Mouse (Mus musculus) cerebellum, adult 18-20 months (tissue): ENCODE data around the gene Plekhb1.
A peak's percentile ranks its signal among the peaks of the same experiment; 100 is the strongest.

ENCODE experiments used
- DNase-seq, 2 experiments: peaks; one replicate each; pipeline ENCODE4 v3.0.0; 2021

The Plekhb1 gene

DNA sequence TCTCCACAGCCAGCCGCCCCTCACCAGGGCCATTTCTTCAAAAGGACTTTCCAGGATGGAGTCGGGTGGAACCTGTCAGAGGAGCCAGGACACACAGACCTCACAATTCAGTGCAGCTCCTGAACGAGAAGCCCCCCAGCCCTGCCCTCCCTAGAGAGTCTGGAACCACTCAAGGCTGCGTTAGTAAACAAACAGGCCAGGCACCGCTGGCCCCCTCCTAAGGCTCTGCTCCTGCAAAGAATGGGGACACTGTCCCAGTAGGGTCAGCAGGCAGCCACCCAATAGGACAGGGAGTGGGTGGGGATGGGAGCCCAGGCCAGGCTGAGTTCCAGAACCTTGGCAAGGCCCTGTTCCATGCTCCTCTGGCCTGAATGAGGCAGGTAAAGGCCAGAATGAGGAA is 5.5 kb downstream of the Plekhb1 start:
- peak; percentile 18 to 48 for DNase-seq

DNA sequence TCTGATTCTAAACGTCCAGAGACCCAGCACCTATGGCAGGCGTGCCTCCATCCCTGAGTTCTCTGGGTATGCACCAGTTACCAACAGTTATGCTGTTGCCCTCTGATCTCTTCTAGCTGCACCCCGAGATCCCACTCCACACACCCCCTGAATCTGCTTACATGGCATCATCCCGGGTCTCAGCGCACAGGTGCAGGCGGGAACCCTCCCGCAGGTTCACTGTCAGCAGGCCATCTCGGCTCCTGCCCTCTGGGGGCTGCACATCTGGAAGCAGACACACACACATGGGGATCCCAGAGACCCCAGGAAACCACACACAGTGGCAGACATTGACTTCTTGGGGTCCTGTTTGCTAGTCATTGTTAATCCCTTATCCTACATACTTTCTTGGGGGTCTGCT is 7.8 kb downstream of the Plekhb1 start:
- no peak for DNase-seq

DNA sequence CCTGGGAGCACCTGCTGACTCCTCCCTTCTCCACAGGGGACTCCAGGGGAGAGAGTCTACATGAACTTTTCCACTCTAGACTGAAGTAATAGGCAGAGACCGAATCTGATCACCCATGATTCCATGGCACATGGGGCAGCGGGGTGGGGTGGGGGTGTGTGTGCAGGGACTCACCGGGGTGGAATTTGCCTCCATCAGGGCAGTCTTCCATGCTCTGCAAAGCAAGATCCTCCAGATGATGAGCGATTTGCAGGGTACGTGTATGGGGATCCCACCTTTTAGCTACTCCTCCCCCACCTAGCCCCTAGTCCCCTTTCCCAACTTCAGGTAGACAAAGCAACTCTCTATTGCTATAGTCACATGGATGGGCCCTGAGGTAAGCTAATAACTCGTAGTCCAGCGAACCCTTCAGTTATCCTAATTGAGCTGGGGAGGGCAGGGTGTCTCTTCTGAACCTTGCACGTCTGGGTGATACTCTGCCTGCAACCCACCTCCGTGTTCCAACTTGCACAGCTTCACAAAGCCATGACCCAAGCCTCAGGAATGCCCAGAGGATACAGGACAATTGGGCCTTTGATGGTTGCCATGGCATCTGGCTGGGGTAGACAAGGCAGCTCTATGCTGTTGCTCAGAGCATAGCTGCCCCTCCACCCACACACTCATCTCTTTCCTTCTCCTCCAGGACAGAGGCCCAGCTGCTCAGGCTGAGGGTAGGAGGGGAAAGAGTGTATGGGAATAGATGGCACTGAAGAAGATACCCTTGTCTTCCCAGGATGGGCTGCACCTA is 8.5 kb downstream of the Plekhb1 start:
- DNase-seq = peak in 1 of 2 experiments; percentile 33

DNA sequence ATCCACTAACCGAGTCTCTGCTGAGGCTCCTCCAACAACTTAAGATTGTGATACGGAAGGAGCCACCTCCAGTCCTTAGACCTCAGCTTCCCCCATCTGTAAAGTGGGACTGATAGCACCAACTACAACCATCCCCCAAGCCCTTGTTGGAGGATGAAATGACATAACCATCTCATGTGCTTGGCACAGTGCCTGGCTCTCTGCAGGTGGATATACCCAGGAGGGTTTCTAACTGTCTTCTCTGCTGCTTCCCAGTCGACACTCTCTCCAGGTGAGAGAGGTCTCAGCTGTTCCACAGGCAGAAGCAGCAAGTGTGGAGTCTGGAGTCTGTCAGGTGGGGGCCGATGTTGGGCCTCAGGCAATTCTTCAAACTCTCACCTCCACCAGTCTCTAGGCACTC is 11.2 kb downstream of the Plekhb1 start:
- DNase-seq = no peak

DNA sequence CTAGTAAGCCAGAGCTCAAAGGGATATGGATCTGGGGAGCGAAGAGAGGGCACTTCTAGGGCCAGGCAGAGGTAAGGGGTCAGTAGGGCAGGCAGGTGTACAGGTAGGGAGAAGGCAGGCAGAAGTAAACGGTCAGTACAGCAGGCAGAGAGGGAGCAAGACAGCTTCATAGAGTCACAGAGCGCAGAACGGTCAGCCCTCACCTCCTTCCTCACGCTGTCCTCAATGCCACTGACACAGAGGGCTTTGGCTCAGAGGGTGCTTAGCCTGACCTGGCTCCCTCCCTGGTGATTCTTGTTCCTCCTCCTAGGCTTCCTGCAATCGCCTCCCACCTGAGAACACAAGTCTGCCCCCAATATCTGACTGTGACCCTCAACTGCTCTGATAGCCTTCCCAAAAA is 11.8 kb downstream of the Plekhb1 start:
- DNase-seq = no peak

DNA sequence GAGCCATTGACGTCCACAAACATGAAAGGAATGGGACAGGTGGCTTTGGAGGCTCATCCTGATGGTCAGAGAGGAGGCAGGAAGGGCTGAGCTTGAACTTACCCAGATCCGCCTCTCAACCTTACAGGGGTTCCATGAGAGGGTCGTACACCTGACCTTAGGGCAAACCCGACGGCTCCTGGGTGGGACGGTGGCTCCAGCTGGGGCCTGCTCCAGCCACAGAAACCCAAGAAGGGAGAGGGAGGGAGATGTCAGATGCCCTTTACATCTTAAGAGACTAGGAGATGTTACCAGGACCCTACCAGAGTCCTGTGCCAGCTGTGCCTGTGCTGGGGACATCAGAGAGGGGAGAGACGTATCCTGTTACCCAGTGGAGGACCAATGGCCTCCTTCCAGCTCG is 12.4 kb downstream of the Plekhb1 start:
- no peak for DNase-seq

DNA sequence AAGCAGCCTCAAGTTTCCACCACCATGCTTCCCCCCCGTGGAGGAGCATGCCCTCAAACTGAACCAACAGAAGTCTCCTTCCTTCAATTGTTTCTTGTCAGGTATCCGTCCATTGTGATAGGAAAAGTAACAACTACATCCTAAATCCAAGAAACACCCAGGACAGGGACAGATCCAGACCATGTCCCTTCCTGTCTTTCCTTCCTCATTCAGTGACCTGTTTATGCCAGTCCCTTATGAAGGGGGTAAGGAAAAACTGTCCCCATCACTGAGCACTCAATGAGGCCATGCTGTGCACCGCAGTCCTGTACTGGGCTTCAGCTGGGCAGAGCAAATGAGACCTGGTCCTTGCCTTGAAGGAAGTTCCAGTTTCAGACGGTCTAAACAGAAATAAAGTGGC is 13.1 kb downstream of the Plekhb1 start:
- DNase-seq = no peak

DNA sequence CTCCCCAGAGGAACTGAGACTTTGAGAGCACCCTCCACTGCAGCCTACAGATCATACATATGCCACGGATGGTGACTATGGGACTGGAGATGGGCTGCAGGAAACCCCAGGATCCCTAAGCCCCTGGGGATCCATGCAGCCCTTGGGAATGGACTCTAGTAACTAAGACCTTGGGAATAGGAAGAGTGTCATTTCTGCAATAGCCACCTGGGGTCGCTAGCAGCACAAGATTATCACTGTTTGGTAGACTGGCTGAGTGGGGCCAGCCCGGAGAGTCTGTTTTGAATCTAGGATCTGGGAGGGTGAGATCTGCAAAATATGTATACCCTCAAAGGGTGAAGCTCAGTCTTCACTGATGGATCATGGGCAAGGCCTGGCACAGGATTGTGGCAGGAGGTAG is 17.1 kb downstream of the Plekhb1 start:
- peak; percentile 63 to 64 for DNase-seq

DNA sequence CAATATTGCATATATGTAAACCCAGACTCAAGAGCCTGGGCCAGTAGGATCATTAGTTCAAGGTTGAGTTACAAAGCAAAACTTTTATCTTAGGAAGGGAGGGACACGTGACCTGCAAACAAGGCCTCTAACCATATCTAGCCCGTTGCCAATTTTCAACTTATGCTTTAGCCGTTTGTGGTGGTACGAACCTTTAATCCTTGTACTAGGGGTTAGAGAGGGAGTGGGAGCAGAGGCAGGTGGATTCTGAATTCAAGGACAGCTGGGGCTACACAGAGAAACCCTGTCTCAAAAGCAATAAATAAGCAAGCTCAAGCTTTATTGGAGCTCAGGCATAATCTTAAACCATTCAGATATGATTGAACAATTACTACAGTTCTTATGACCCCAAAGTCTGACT is 19.8 kb downstream of the Plekhb1 start:
- no peak for DNase-seq

DNA sequence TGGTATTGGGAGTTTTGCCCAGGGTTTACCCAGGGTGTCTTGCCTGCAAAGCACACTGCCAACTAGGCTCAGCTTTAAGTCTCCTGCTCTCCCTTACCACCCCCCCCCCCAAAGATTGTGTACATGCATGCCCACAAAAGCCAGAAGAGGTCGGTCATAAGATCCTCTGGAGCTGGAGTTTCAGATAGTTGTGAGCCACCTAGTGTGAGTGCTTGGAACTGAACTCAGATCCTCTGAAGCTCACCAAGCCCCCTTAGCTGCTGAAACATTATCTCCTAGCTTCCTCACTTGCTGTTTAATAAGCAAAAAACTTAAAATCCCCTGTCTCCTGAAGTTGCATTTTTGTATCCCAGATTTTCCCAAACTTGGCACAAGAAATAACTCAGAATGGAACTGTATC is 24.6 kb downstream of the Plekhb1 start:
- peak; percentile 28 to 30 for DNase-seq

DNA sequence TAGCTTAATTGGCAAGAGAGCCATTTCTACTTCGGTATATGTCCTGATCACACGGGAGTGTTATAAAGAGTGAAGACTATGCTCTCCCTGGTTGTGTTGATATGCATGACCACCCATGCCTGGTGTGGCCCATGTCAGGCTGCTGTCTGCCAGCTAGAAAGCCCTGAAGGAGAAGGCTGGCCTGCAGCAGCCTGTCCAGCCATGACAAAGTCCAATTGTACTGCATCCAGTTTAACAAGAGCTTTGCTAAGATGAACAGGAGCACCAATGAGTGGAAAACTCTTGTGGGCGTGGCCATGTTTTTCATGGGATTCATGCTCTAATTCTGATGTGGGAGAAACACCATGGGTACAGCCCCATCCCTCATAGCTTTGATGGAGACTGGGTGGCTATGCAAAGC is 37.7 kb downstream of the Plekhb1 start:
- DNase-seq = no peak

DNA sequence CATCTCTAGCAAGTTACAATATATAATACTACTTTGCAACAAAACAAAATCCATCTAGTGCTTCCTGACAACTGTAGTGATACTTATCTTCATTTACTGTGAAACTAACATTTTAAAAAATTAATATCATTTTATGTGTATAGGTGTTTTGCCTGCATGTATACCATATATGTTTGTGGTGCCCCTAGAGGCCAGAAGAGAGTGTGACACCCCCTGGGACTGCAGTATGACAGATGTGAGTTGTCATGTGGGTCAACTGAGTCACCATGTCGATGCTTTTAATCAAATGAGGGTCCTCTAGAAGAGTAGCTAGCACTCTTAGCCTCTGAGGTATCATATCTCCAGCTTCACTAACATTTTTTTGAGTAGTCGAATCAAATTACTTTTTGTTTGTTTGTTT is 39.9 kb downstream of the Plekhb1 start:
- DNase-seq = no peak

DNA sequence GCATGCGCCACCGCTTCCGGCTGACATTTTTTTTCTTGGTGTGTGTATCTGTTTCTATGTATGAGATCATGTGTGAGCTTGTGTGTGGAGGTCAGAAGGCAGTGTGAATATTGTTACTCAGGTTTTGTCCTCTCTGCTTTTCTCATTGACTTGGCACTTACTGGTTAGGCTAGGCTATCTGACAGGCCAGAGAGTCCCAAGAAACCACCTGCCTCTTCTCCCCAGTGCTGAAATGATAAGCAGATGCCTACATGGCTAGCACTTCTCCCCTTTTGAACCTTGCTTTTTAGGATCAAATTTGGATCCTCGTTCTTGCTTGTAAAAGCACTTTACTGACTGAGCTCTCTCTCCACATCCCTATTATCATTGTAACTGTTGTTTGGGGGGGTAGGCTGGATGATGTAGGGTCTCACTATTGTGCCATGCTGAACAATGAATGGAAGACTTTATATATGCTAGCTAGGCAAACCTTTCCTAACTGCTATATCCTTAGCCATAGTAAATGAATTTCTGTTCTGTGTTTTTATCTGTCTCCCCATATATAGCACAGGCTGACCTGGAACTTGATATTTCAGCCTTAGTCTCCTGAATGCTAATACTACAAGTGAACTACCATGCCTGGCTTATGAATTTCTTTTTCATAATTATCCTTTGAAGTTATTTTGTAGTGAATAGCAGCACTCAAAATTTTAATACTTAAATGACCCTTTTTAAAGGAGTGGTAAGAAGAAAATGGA is 45.9 kb downstream of the Plekhb1 start:
- DNase-seq = no peak

DNA sequence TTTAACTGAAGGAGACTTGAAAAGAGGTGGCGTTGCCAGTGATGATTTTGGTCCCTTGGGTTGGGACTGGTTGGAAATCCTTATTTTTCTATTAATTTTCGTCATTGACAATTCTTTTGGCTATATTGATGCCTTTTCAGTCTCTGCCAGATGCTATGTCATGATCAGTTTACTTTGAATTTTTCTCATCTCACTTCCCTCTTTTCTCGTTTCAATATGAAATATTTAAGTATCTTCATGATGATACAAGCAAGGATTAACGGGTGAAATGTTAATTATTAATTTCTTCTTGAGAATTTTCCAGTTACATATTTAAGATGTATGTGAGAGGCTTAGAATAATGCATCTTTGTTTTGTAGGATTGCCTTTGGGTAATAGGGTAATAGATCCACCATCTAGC is 53.3 kb downstream of the Plekhb1 start:
- DNase-seq = no peak

DNA sequence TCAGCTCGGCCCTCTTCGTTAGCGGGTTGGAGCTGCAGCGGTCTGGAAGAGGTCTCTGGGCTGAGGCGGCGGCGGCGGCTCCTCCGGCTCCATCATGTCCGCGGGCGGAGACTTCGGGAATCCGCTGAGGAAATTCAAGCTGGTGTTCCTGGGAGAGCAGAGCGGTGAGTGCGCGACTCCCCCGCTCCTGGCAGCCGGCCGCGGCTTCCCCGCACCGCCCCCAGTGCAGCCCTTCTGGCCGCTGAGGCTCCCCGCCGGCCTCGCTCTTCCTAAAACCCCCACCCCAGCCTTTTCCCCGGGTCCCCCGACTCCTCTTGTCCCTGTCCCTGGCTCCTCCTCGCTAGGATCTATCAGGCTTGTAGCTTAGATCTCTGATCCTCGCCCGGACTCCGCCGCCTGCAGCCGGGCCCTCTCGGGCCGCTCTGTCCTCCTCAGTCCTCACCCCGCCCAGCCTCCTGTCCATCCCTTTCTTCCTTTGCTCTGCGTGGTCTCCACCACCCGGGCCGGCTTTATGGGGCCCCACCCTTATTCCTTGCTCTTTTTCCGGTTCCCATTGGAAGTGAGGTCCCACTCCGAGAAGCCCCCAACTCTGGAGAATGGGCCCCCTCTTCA is 54.0 kb downstream of the Plekhb1 start, which contains the start of gene Mrpl48:
TSS of gene Mrpl48 (minus strand) at position 172 of the 612 bp plus-strand sequence.
- DNase-seq = peak; percentile 66 to 82

DNA sequence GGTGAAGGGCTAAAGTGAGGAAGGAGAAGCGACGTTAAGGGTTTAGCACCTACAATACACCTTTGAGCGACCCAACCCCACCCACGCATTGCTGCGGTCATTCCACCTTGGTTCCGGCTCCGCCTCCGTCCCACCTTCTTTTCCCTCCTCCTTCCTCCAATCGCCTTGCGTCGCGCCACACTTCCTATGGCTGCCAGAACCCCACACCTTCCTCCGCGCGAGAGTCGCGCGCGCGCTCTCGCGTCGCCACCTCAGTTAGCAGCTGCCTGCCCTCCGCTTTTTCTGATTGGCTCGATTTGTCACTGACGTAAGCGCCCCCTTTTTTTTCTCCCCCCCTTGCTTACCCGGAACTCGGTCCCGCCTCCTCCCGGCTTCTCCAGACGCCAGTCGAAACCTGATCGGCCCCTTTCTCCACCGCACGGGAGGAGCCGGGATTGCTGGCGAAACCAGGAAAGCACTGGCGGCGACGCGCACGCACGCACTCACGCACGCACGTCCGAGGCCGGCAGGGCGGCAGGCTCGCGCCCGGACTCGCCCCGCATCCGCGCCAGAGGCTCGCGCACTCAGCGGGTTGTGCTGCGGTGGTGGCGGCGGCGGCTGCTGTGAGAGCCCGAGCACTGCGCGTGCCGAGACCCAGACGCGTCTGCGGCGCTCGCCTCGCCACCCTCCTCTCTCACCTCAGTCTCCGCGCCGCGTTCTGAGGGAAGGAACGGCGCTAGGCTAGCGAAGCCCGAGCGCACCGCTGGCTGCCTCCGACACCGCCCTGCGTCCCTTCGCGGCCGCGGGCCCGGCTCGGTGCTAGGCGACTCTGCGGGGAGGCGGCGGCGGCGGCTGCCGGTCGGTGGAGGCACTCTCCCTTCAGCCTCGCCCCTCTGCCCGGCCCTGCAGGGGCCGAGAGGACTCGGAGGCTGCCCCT is 54.7 kb downstream of the Plekhb1 start, which contains the start of gene Rab6a:
TSS of gene Rab6a (plus strand) at position 197 of the 916 bp plus-strand sequence.
- peak; percentile 97 to 99 for DNase-seq

DNA sequence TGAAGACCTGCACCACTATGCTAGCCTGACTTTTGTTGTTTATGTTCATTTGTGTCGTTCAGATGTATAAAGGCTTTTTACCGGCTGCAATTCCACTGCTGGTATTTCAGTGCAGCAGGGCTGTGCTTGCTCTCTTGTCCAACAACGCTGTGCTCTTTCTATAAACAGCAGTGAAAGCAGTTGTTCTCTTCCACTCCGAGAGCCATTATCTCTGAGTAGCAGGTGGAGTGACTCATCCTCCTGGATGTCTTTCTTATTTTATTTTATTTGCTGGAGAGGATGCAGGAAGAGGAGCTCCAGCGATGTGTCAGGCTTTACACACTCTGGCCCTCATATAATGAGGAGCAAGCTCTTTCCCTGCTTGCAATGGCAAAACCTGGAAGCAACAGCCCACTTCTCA is 62.0 kb downstream of the Plekhb1 start:
- DNase-seq = no peak

DNA sequence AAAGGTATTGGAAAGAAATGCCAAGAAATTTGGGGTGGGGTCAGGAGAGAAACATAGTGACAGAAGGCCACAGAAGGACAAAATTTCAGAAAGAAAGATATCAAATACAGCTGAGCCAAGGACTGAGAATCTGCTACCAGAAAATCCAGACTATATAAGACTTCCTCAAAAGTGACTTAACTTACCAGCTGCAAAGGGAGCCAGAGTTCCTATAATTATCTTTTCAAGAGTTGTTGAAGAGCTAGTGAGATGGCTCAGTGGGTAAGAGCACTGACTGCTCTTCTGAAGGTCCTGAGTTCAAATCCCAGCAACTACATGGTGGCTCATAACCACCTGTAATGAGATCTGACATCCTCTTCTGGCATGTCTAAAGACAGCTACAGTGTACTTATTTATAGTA is 68.9 kb downstream of the Plekhb1 start:
- no peak for DNase-seq
